Mouse (Mus musculus): ENCODE data around the gene Taf4.

Taf4 gene

GRCm38 (mm10) chr2:179982715-179983114 lies 6.3 kb upstream of the Taf4 start:
- DNase-seq (ENCODE audit: low spot score) = no peak

- DNase-seq (ENCODE audit: low spot score) = no peak
These were observed 4.2 kb upstream of the Taf4 start for GRCm38 (mm10) chr2:179980616-179981015.

GRCm38 (mm10) chr2:179979836-179980235 lies 3.4 kb upstream of the Taf4 start:
- no peak for DNase-seq (ENCODE audit: low spot score)

- DNase-seq (ENCODE audit: low spot score) = no peak
These were observed 1.8 kb upstream of the Taf4 start for GRCm38 (mm10) chr2:179978250-179978649.

- no peak for DNase-seq (ENCODE audit: low spot score)
These were observed 1.0 kb upstream of the Taf4 start for GRCm38 (mm10) chr2:179977344-179978025.

GRCm38 (mm10) chr2:179976295-179976627 lies 185 bp downstream of the Taf4 start:
- no peak for DNase-seq (ENCODE audit: low spot score)

GRCm38 (mm10) chr2:179975851-179976250 lies 595 bp downstream of the Taf4 start:
- DNase-seq (ENCODE audit: low spot score) = no peak

- no peak for DNase-seq (ENCODE audit: low spot score)
These were observed 1.6 kb downstream of the Taf4 start for GRCm38 (mm10) chr2:179974651-179975471.

- DNase-seq (ENCODE audit: low spot score) = no peak
These were observed 2.4 kb downstream of the Taf4 start for GRCm38 (mm10) chr2:179973871-179974628.

GRCm38 (mm10) chr2:179972406-179972805 lies 4.0 kb downstream of the Taf4 start:
- no peak for DNase-seq (ENCODE audit: low spot score)

- DNase-seq (ENCODE audit: low spot score) = no peak
These were observed 4.6 kb downstream of the Taf4 start for GRCm38 (mm10) chr2:179971891-179972290.

GRCm38 (mm10) chr2:179969137-179969536 lies 7.3 kb downstream of the Taf4 start:
- no peak for DNase-seq (ENCODE audit: low spot score)

- no peak for DNase-seq (ENCODE audit: low spot score)
These were observed 8.8 kb downstream of the Taf4 start for GRCm38 (mm10) chr2:179967633-179968032.

GRCm38 (mm10) chr2:179961420-179961819 lies 15.0 kb downstream of the Taf4 start:
- DNase-seq (ENCODE audit: low spot score) = no peak

GRCm38 (mm10) chr2:179960327-179960726 lies 16.1 kb downstream of the Taf4 start:
- no peak for DNase-seq (ENCODE audit: low spot score)

GRCm38 (mm10) chr2:179959391-179959790 lies 17.1 kb downstream of the Taf4 start:
- no peak for DNase-seq (ENCODE audit: low spot score)

- no peak for DNase-seq (ENCODE audit: low spot score)
These were observed 24.6 kb downstream of the Taf4 start for GRCm38 (mm10) chr2:179951542-179952524.

- no peak for DNase-seq (ENCODE audit: low spot score)
These were observed 27.6 kb downstream of the Taf4 start for GRCm38 (mm10) chr2:179948820-179949219.

GRCm38 (mm10) chr2:179947607-179948006 lies 28.8 kb downstream of the Taf4 start:
- DNase-seq (ENCODE audit: low spot score) = no peak

- DNase-seq (ENCODE audit: low spot score) = no peak
These were observed 29.9 kb downstream of the Taf4 start for GRCm38 (mm10) chr2:179946496-179946895.

- DNase-seq (ENCODE audit: low spot score) = no peak
These were observed 31.4 kb downstream of the Taf4 start for GRCm38 (mm10) chr2:179945051-179945450.

- DNase-seq (ENCODE audit: low spot score) = no peak
These were observed 34.8 kb downstream of the Taf4 start for GRCm38 (mm10) chr2:179941696-179942095.
